Mouse (Mus musculus): ENCODE measurements around the gene Ubqln4.

The Ubqln4 gene

DNA sequence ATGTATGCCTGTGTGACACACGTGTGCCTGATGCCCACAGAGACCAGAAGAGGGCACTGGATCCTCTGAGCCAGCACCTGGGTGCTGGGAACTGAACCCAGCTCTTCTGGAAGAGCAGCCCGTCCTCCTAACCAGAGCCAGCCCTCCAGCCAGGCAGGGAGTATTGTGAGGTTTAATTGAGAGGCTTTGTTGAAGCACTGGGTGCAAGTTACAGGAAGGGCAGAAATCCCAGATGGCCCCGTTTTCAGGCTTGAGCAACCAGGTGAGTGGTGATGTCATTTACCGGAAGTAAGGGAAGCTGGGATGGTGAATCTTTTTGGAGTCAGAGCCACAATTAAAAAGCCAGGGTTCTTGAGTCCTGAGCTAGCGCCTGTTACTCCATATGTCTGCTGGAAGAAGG, 28.5 kb upstream of the Ubqln4 start:
- no peak for DNase-seq (ENCODE audit: low spot score in 2 of 2)

DNA sequence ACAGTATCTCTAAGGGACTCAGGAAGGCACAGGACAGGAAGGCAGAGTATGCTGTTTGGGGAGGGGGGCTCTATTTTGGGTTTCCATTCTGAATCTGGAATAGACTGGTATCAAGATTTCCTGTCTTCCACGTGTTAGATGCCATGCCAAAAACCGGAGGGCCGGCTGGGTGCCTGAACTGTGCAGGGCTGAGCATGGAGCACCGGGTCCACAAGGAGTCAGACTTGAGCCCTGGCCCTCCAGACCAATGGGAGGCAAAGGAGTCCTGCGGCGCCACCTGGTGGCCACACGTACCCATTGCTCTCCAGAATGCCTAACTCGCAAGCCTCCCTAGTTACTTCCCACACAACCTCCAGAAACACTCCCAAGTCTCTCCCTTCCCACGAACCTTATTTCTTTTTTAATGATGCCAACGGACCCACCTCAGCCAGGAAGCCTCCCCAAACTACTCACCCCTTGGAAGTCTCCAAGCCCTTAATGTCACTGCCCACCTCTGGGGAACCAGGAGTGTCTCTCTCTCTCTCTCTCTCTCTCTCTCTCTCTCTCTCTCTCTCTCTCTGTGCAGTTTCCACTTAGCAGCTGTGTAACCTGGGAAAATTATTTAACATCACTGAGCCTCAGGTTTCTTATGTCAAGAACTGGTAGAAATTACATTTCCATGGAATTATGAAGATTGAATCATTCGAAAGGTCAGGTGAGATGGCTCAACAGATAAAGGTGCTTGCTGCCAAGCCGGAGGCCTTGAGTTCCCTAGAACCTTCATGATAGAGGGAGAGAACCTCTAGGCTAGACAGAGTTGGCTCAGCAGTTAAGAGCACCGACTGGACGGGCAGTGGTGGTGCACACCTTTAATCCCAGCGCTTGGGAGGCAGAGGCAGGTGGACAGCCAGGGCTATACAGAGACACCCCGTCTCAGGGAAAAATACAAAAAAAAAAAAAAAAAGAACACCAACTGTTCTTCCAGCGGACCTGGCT, 27.1 kb upstream of the Ubqln4 start:
- DNase-seq (ENCODE audit: low spot score in 2 of 2): peak; percentile 78 to 88

DNA sequence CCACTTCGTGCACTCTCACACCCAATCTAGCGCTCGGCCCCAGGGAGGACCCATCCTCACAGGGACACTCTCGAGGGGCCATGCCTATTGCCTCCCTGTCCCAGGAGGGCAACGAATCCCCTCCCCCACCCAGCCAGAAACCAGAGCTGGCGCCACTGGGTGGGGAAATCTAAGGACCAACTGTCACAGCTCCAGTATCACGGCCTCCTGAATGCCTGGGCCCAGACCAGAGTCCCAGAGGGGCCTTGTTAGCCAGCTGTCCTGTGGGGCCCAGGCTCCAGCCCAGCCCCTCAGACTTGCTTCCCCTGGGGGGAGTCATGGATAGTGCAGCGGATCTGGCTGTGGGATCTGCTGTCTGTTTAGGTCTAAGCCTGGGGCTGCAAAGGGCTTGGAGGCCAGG, 26.0 kb upstream of the Ubqln4 start:
- no peak for DNase-seq (ENCODE audit: low spot score in 2 of 2)

DNA sequence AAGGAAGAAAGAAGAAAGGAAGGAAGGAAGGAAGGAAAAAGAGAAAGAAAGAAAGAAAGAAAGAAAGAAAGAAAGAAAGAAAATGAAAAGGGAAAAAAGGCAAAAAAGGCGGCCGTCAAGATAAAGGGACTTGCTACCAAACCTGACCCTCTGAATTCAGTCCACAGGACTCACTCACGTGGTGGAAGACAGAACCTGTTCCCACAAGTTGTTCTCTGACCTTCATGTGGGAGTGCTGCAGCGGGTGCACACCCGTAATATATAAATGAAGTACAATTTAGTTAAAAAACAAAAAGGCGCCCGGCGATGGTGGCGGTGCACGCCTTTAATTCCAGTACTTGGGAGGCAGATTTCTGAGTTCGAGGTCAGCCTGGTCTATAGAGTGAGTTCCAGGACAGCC, 24.9 kb upstream of the Ubqln4 start:
- DNase-seq (ENCODE audit: low spot score in 2 of 2): no peak

DNA sequence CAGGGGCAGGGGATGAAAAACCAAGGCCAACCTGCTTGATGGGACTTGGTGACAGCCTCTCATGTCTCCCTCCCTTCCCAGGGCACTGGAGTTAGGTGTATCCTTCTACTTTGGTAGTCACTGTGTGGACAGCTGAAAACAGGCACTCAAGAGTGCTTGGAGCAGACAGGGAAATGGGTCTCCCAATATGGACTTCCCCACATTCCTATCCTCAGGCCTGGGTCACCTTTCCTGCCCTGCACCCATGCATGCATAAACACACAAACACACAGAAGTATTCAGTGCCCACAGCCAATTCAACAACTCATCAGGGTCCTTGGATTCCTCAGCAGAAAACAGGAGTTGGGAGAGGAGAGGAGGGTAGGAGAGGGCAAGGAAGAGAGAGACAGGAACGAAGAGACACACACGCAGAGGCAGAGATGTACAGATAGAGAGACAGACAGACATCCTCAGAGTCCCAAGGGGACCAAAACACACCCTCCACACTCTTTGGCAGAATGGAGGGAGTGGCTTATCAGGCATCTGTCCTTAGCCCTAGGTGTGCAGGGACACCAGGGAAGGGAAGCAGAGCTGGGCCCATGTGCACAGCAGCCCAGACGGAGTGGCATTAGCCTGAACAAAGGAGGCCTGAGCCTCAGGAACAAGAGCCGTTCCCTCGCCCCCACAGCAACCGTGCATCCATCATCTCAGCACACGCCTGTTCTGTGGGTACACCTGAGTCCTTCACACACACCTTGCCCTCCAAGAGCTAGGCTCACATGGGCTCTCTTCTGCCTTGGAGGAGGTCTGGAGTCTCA, 24.2 kb upstream of the Ubqln4 start:
- DNase-seq (ENCODE audit: low spot score in 2 of 2): no peak

DNA sequence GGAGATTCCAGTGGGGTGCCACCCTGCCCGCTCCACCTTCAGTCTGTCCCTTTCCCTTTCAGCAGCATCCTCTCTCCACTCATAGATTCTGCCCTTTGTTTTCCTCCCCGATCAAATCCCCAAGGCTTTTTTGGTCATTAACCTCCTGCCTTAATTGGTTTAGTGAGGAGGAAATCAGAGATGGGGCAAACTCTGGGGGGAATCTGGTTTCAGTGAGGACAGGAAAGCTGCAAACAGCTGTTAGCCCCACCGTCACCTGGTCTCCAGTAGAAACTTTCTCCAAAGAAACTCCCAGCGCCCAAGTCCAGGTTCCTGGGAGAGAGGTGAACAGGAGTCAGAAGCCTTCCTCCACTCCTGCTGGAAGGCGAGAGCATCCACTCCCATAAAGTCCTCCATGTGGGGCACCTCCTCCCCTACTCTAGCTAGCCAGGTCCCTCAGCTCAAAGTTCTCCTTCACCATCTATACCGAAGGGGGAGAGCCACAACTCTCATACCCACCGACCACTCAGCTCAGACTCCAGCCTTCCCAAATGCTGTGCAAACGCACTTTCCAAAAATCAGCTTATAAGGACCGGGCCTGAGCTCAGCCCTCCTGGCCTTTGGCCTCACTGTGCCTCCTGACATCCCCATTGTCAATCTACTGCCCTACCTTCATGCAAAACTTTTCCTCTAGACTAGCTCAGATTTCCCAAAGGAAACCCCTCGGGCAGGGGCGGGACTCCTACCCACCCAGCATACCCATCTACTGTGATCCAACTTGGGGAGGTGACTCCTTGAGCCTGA, 23.3 kb upstream of the Ubqln4 start:
- DNase-seq (ENCODE audit: low spot score in 2 of 2): no peak

DNA sequence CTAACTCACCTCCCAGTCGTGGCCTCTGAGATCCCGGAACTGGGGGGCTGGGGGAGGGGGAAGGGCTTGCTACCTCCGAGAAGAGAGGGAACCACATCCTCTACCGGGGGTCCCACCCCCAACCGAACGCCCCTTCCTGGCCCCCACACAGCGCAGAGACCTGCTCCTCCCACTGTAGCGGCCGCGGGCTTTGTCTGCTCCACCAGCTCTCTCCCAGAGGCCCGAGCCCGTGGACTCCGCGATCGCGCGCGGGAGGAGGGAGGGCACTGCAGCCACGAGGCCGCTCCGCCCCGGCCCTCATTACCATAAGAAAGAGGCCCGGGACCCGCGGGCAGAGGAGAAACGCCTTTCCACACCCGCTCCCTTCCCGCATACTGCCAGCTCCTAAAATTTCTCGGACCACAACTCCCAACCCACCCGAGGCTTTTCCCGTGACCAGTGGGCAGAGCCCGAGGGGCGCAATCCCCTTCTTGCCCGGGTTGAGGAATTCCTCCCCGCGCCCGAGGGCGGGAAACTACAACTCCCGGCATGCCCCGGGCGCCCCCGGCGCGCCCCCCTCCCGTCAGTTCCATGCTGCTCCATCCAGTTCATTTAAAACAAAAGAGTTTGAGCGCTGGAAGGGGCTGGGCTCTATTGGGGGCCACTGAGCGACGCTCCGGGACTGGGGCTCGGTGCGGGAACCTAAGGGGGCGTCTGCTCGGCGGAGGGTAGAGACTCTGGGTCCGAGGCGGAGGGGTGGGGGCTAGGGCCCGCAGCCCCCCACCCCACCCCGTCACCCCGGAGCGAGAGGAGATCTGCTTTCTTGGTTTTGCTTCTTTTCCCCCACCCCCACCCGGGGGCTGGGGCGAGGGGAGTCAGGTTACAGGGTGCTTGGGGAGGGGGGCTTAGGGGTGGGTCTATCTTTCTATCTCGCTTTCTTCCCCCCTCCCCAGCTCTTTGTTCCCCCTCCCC, 21.9 kb upstream of the Ubqln4 start:
- peak; percentile 87 to 88 for DNase-seq (ENCODE audit: low spot score in 2 of 2)

DNA sequence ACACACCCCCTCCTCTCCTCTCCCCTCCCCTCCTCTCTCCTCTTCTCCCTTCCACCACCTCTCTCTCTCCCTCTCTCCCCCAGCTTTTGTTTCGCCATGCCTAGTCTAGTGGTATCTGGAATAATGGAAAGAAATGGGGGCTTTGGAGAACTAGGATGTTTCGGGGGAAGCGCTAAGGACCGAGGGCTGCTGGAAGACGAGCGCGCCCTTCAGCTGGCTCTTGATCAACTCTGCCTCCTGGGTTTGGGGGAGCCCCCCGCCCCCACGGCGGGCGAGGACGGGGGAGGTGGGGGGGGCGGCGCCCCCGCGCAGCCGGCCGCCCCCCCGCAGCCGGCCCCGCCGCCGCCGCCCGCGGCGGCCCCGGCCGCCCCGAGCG, 21.3 kb upstream of the Ubqln4 start, which contains the start of gene Mex3a:
Gene Mex3a, plus strand, starts transcription at position 97 of the 376 bp plus-strand sequence.
- no peak for DNase-seq (ENCODE audit: low spot score in 2 of 2)

DNA sequence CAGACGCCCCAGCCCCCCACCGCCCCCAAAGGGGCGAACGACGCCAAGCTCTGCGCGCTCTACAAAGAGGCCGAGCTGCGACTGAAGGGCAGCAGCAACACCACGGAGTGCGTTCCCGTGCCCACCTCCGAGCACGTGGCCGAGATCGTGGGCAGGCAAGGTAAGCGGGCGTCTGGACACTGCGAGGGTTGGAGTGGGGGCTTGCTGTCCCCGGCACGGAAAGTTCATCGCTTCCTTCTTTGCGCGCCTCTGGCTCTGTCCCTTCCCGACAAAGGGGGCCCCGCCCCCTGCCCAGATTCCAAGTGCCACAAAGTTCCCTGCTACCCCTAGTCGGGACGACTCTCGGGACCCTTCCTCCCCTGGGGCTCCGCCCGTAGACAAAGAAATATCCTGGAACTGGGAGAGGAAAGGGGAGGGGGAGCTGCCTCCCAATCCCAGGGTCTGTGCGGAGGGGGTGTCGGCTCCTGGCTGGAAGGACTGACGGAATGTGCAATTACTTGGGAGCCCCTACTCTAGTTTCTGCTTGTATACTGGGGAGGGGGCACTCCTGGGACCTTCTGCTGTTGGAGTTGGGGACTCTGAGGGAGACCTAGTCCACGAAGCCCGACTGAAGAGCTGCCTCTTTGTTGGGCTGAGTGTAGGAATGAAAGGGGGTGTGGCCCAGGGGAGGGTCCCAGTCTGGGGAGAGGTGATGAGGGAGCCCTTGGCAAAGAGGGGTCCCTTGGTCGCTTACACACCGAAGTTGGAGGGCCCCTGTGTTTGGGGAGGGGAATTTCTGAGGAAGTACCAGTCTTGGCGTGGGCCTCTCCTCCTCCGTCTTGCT, 20.7 kb upstream of the Ubqln4 start:
- peak in 1 of 2 experiments; percentile 47 for DNase-seq (ENCODE audit: low spot score in 2 of 2)

DNA sequence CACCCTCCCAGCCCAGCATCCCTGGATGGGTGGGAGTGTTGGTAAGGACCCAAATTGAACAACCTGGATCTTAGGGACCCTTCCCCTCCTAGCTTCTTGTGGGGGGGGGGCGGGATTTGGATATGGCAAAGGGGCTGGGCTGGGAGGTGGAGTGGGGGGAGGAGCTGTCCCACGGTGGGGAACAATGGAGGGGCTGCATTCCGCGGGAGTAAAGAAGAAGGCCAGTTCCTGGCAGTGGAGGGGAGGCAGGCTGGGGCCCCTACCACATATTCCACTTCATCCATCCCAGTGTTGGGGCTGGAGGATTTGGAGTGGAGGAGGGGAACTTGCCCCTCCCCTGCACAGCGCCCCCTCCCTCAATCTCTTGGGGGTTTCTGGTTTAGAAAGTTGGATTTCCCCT, 19.9 kb upstream of the Ubqln4 start:
- no peak for DNase-seq (ENCODE audit: low spot score in 2 of 2)

DNA sequence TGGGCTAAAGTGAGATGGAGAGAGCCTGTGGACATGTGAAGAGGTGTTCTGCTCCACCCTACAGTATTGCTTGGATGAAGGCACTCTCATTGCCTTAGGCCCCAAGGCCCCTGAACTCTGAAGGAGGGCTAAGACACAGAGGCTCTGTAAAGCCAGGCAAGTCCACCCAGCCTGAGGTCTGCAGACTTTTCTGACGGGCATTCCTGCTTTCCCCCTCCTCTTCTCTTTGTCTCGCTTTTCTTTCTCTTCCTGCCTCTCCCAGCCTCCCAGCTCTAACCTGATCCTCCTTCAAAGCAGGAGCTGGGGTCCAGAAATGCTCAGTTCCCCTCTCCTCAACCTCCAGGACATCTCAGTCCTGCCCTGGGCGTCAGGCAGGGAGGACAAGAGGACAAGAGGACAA, 18.6 kb upstream of the Ubqln4 start:
- DNase-seq (ENCODE audit: low spot score in 2 of 2): no peak

DNA sequence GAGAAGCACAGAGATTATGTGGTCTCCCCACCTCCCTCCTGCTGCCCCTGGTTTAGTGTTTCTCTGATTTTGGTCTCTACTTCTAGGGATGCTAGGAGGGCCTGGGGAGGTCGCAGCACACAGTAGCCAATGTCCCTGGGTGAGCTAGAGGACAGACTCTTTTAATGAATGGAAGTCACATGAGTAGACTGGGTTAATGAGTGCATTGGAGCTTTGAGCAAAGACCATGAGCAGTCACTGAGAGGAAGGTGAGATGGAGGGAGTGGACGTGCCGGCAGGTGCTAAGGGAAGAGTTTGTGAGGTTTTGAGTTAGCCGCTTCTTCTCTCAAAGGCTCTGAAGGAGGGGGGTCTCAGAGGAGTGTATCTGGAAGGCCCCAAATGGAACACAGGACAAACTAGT, 18.0 kb upstream of the Ubqln4 start:
- no peak for DNase-seq (ENCODE audit: low spot score in 2 of 2)

DNA sequence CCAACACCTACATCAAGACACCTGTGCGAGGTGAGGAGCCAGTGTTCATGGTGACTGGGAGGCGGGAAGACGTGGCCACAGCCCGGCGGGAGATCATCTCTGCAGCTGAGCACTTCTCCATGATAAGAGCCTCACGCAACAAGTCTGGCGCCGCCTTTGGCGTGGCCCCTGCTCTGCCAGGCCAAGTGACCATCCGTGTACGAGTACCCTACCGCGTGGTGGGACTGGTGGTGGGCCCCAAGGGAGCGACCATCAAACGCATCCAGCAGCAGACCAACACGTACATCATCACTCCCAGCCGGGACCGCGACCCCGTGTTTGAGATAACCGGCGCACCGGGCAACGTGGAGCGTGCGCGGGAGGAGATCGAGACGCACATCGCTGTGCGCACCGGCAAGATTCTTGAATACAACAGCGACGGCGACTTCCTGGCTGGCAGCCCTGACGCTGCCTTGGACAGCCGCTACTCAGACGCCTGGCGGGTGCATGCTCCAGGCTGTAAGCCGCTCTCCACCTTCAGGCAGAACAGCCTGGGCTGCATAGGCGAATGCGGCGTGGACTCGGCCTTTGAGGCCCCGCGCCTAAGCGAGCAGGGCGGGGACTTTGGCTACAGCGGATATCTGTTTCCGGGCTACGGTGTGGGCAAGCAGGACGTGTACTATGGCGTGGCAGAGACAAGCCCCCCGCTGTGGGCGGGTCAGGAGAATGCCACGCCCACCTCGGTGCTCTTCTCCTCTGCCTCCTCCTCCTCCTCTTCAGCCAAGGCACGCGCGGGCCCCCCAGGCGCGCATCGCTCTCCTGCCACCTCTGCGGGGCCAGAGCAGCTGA, 17.2 kb upstream of the Ubqln4 start:
- DNase-seq (ENCODE audit: low spot score in 2 of 2): peak; percentile 73 to 74

DNA sequence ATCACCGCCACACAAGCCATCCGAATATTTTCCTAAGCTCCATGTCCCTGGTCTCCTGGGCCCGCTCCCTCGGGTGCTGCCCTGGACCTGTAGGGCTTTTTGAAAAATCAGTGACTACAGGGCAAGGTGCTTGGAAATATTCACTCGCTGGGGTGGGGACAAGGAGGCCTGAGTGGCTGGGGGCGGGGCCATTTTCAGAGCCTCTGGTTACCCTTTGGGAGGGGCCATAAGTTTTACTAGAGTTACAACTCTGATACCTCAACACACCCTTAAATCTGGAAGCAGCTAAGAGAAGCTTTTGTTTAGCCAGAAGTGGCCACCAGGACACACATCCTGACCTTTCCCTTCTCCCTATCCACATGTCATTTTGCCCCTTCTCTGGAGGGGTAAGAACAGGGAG, 16.4 kb upstream of the Ubqln4 start:
- no peak for DNase-seq (ENCODE audit: low spot score in 2 of 2)

DNA sequence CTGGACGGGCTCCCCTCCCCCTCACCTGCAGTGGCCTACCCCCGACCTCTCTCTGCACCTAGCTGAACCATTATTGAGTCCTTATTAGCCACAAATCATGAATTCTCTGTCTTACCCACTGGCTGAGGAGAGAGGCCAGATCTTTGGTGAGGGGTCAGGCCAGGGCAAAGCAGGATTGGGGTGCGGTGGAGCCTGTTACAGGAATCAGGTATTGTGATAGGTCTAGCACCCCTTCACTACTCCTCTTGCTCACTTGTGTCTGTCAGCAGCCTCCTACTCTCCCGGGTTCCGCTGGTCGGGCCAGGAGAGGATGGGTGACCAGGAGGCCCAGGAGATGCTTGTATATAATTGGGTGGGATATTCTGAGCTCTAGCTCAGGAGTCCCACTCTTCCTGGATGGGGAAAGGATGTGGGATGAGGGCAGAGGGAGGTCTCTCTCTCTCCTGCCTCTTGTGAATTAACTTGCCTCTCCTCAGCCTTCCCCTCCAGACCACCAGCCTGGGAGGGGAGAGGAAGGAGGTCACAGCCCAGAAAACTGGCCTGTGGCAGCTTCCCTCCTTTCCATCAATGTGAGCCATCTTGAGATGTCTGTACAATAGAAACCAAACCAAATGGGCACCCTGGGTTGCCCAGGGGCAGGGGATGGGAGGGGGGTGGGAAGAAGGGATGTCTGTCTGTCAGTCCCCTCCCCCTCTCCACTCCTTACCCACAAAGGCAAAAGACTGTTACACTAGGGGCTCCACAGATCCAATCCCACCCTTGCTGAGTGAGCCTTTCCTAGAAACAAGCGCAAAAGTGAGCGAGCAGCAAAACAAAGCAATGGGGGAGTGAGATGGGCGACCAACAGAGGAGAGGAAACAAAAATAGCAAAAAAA, 15.1 kb upstream of the Ubqln4 start:
- DNase-seq (ENCODE audit: low spot score in 2 of 2): no peak

DNA sequence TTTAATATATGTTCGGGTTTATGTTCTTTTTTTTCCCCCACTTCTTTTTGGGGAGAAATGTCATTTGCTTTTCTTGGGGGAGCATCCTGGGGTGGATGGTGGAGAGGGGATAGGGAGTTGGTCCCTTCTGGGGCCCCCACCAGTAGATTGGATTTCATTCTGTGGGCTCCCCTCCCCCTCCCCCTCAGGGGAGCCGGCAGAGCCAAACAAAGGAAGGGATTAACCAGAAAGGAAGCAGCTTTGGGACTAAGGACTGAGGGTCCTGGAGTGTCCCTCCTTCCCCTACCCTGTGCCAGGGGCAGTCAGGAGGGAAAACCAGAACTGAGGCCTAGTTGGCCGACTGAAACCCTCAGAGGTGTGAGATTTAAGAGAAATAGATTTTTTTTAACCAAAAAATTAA, 14.2 kb upstream of the Ubqln4 start:
- DNase-seq (ENCODE audit: low spot score in 2 of 2): no peak

DNA sequence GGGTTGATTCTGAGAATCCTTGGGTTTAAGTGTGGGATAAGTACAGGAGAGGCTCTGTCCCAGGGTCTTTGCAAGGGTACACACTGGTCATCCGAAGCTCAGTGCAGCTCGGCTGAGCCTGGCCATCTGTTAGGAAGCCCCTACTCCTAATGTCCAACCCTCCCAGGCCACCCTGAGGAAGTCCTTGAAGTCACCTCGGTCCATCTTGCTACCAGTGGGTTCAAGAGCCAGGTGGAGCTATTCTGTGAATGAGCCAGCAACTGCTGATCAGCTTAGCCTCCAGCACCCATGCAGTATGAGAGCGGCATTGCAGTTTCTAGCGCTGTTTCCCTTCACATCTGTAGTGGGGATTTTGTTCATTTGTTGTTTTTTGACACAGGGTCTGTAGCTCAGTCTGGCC, 13.5 kb upstream of the Ubqln4 start:
- DNase-seq (ENCODE audit: low spot score in 2 of 2): no peak
